In the genomic region with DNA sequence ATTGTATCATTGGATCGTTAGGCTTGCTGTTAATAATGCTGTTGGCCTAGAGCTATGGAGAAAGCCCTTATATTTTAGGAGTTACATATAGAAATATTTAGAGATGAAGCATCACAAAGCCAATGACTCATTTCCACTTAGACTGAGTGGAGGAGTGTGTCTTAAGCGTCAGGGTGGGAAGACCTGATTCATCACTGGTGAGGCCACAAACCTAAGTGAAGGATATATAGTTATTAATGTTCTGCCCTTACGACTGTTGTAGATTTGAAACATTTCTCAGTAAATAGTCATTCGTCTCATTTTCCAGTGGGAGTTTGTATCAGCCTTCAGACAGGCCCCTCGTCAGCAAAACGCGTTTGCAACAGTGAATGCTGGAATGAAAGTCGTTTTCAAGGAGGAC, we compare ENCODE assay signal across 27 mouse cellular contexts. TPM values are rescaled to one million over a fixed set of nuclear protein-coding genes. Genes with fewer than 3 reads are reported as not detected.
"Had no signal": no experiment of that assay in that cellular context is flagged by ENCODE, and none has a peak within 500 bp of the region (broad histone marks: within the 10 kb centered on the region; RNA-seq: fewer than 3 reads in every experiment).

No protein-coding gene starts in this region.

- H3K9ac ChIP-seq: heart, embryonic 13.5 days; heart, embryonic 15.5 days; hindbrain, embryonic 13.5 days; hindbrain, embryonic 15.5 days; limb, embryonic 13.5 days; limb, embryonic 15.5 days; liver, embryonic 12.5 days; liver, embryonic 14.5 days had no signal

- H3K4me3 ChIP-seq: gastrocnemius, adult 2 months; heart, embryonic 13.5 days; heart, embryonic 15.5 days; hindbrain, embryonic 13.5 days; hindbrain, embryonic 15.5 days; layer of hippocampus, adult 2 months; left cerebral cortex, adult 2 months; limb, embryonic 13.5 days; limb, embryonic 15.5 days; liver, embryonic 12.5 days had no signal

- H3K36me3 ChIP-seq: heart, embryonic 13.5 days; heart, embryonic 15.5 days; hindbrain, embryonic 13.5 days; hindbrain, embryonic 15.5 days; limb, embryonic 13.5 days; limb, embryonic 15.5 days; liver, embryonic 12.5 days had no signal

- H3K4me1 ChIP-seq: heart, embryonic 13.5 days; heart, embryonic 15.5 days; hindbrain, embryonic 13.5 days; hindbrain, embryonic 15.5 days; limb, embryonic 13.5 days; limb, embryonic 15.5 days; liver, embryonic 12.5 days had no signal

- H3K27me3 ChIP-seq: heart, embryonic 13.5 days; hindbrain, embryonic 13.5 days; hindbrain, embryonic 15.5 days; limb, embryonic 13.5 days; limb, embryonic 15.5 days; liver, embryonic 12.5 days had no signal

- H3K4me2 ChIP-seq: heart, embryonic 11.5 days; heart, embryonic 13.5 days; heart, embryonic 15.5 days; hindbrain, embryonic 13.5 days; hindbrain, embryonic 15.5 days; limb, embryonic 13.5 days; limb, embryonic 15.5 days; liver, embryonic 12.5 days had no signal

- DNase-seq: gastrocnemius, adult 2 months; gastrocnemius, postnatal 10 days; gastrocnemius, postnatal 25 days; heart, adult 18-20 months; heart, postnatal 14 days; heart, postnatal 36 days; kidney, adult 18-20 months; kidney, adult 8-10 months; kidney, postnatal 10 days; kidney, postnatal 25 days; kidney, postnatal 4 days had no signal

- H3K9me3 ChIP-seq: heart, embryonic 13.5 days; heart, embryonic 15.5 days; hindbrain, embryonic 13.5 days; hindbrain, embryonic 15.5 days; limb, embryonic 13.5 days; limb, embryonic 15.5 days; liver, embryonic 12.5 days had no signal

- ATAC-seq: hindbrain, postnatal 0 days; intestine, embryonic 16.5 days; liver, embryonic 12.5 days had no signal

- H3K27ac ChIP-seq: gastrocnemius, adult 2 months; heart, embryonic 13.5 days; heart, embryonic 15.5 days; hindbrain, embryonic 13.5 days; hindbrain, embryonic 15.5 days; hindbrain, postnatal 0 days; layer of hippocampus, adult 2 months; left cerebral cortex, adult 2 months; limb, embryonic 13.5 days; limb, embryonic 15.5 days; liver, embryonic 12.5 days; liver, embryonic 14.5 days had no signal

RNA-seq across cellular contexts. Expression of a gene that starts 39.3 kb away (rescaled TPM):
- polyA plus RNA-seq: heart, embryonic 11.5 days; hindbrain, embryonic 11.5 days; liver, embryonic 12.5 days had no signal

RNA-seq across cellular contexts. Expression of a gene that starts 58.0 kb away (rescaled TPM):
- polyA plus RNA-seq: heart, postnatal 0 days; hindbrain, embryonic 11.5 days; liver, adult 2 months had no signal
